Mouse (Mus musculus) mammary gland, adult 2 months (tissue): ENCODE data around the gene Micall2. TPM values are rescaled to one million over a fixed set of nuclear protein-coding genes. Genes with fewer than 3 reads are reported as not detected.

ENCODE experiments used
- polyA plus RNA-seq: library from polyadenylated mRNA; depleted of rRNA; stranded (reverse); fragments of >200 nt; gene quantifications from 2 replicates; pipeline ENCODE4 v1.2.3, GENCODE M21; 2012; ENCODE audit warnings: low replicate concordance; rRNA removed

Gene Micall2
- polyA plus RNA-seq: 3.4 and 4.3 TPM in 2 replicates

DNA sequence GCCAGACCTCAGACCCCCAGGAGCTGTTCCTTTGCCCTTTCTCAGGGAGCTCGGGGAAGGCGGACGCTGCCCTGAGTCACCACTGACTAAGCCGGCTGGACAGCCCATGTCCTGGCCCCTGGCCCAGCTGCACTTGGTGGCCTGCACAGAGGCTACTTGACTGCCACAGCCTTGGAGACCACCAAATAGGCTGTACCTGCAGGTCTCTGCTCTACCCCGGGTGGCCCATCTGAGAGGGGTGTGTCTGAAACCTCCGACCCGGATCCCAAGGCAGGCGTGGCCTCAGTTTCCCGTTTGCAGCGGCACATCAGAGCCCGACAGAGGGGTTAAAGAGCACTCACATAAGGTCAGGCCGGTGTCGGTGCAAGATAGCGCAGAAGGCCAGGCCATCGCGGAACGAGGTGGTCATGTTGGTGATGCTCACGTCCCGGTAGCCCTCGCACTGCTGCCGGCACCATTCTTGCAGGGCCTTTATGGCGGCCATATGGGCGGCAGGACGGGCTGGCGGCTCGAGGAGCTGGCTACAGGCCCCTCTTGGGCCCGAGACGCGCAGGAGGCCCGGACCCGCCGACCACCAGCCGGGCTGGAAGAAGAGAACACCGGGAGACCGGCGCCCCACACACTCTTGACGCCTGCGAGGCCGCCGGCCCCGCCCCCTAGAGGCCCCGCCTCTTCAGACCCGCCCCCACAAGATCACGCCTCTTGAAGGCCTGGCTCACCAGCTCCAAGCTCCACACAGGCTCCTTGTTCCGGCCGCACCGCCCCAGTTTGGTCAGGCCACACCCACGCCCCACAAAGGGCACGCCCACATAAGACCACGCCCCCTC is at the start of gene Micall2:
TSS of gene Micall2 (minus strand) at position 660 of the 827 bp plus-strand sequence.

DNA sequence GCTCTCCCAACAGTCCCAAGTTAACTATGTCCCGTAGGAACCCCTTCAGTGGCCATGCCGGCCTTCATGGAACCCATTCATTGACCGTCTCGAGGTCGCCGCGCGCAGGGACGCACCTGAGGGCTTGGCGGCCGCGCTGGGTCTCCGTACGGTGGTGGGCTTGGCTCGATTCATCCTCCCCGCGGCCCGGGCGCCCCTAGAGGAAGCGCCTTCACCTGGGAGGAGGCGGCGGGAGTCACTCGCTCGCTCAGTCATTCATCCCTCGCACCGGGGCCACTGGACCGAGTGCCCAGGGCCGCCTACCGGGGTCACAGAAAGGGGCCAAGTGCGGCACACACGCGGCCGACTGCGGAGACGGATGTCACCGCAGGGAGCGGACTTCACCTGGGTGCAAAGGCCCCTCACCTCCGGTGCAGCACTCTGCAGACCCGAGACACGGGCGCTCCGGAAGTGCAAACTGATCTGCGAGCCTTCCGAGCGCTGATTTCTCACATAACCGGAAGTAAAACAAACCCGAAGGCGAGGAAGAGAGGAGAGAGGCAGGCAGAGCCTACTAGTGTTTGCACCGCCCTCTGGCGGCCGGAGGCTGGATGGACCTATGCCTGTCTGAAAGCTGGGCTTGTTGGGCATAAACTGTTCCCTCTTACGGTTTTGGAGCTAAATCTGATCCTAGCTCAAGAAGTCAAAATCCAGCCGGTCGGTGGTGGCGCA is 39.2 kb upstream of the Micall2 start, which contains the start of gene Ints1:
TSS of gene Ints1 (minus strand) at position 459 of the 711 bp plus-strand sequence.

Other genes with a start within 250 kb of the Micall2 start
- not detected in 2 replicates for gene Uncx, start 192.8 kb downstream of the Micall2 start, polyA plus RNA-seq
- 54.7 and 86.7 TPM in 2 replicates for gene Ints1, start 39.3 kb upstream of the Micall2 start, polyA plus RNA-seq
- 19.6 and 26.6 TPM in 2 replicates for gene Mafk, start 55.2 kb upstream of the Micall2 start, polyA plus RNA-seq
- 22.5 and 29.0 TPM in 2 replicates for gene Tmem184a, start 83.6 kb upstream of the Micall2 start, polyA plus RNA-seq
- gene Gm26938, start 90.1 kb upstream of the Micall2 start, polyA plus RNA-seq: not detected in 2 replicates
- 20.9 and 22.4 TPM in 2 replicates for gene Psmg3, start 90.5 kb upstream of the Micall2 start, polyA plus RNA-seq
- gene Elfn1, start 171.6 kb upstream of the Micall2 start, polyA plus RNA-seq: 0.26 and 0.60 TPM in 2 replicates